Mouse (Mus musculus): ENCODE data around the gene Akirin1. TPM values are rescaled to one million over a fixed set of nuclear protein-coding genes. Genes with fewer than 3 reads are reported as not detected.
A peak's percentile ranks its signal among the peaks of the same experiment; 100 is the strongest.

Akirin1 gene
- polyA plus RNA-seq, 1 experiment, result 42.9 TPM

GRCm38 (mm10) chr4:123690311-123690710, 59.8 kb downstream of the Akirin1 start:
- H3K36me3 ChIP-seq (ENCODE audit: control insufficient read depth, insufficient read depth, low read length), result no peaks in the 10 kb centered on the region
- TF ChIP-seq CTCF (IDR thresholded peaks at IDR 0.05; ENCODE audit: control insufficient read depth, insufficient read depth, insufficient replicate concordance, low read depth, low read length), result no peak
- no peak for TF ChIP-seq POLR2A (IDR thresholded peaks at IDR 0.05; ENCODE audit: control insufficient read depth, low read depth, low read length)
- H3K27me3 ChIP-seq (ENCODE audit: control insufficient read depth, insufficient read depth, low read length), result no peaks in the 10 kb centered on the region

DNA sequence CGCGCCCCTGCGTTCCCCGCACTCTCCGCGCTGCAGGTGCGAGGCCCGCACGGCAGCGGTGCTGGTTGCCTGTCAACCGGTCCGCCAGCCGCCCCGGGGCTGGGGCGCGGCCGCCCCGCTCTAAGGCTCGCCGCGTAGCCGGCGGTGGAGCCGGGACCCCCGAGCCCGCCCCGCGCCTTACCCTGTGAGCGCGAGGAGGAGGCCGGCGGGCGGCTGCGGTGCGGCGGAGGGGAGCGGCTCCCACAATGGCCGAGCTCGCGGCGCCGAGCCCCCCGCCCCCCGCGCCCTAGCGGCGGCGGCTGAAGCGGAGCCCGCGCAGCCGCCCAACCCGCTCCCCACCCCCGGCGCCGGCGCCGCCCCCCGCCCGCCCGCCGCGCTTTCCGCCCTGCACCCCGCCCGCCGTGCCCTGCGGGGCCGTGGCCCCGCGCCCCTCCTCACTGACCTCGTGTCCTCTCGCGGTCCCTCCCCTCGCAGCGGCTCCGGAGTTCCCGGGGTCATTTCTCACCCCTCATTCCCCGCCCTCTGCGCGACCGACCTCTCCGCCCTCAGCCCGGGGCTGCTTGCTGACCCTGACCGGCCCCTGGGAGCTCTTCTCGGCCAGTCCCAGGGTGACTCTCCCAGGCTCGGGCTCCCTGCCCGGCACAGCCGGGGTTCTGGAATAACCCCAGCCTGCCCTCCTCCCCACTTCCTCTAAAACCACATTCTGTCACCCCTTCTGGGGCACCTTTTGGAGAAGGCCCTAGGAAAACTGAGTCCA, 62.9 kb downstream of the Akirin1 start:
- no peak overlapping the region; the same call in 1 of the 2 replicates for H3K27ac ChIP-seq (ENCODE audit: control insufficient read depth, insufficient read depth, low read depth, low read length)
- TF ChIP-seq POLR2A (IDR thresholded peaks at IDR 0.05; ENCODE audit: control insufficient read depth, low read depth, low read length) (no peak), CTCF (IDR thresholded peaks at IDR 0.05; ENCODE audit: control insufficient read depth, insufficient read depth, insufficient replicate concordance, low read depth, low read length) (no peak)

More at GRCm38 (mm10) chr4:123690311-123690710, 59.8 kb downstream of the Akirin1 start:
- H3K4me1 ChIP-seq (ENCODE audit: control insufficient read depth, insufficient read depth, low read length), result peaks cover 17% of the 10 kb centered on the region
- no peak overlapping the region for H3K4me3 ChIP-seq (ENCODE audit: control insufficient read depth, low read depth, low read length)
- H3K27ac ChIP-seq (ENCODE audit: control insufficient read depth, insufficient read depth, low read depth, low read length), result no peak overlapping the region

DNA sequence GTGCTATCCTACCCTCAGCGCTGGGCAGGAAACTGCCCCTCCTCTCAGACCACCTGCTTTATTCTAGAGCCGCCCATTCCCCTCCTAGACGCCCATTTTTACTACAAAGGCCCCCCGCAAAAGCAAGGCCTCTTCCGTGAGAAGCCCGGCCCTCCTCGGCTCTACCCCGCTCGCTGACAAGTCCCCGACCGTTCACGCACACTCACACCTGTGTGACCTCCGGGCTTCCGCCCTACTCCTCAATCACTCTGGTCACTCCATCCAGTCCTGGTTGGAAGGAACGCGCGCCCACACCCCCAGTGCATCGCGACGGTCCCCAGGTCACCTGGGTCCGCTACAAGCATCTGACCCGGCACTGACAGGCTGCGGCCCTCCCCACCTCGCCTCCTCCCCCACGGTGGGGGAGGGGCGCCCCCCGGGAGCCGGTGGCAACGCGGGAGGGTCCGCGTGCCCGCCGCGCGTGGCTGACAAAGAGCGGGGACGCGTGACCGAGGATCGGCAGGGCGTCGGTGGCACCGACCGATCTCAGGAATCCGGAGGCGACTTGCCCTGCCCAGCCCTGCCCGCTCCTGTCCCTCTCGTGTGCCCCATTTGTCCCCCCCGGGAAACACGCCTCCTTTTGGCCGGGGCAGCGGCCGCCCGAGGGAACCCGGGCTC, 63.6 kb downstream of the Akirin1 start:
- Histone ChIP-seq H3K27ac (ENCODE audit: control insufficient read depth, insufficient read depth, low read depth, low read length) (no peak overlapping the region), H3K4me1 (ENCODE audit: control insufficient read depth, insufficient read depth, low read length) (peaks cover 17% of the 10 kb centered on the region), H3K36me3 (ENCODE audit: control insufficient read depth, insufficient read depth, low read length) (no peaks in the 10 kb centered on the region), H3K4me3 (ENCODE audit: control insufficient read depth, low read depth, low read length) (peak overlapping the region; percentile 75), H3K27me3 (ENCODE audit: control insufficient read depth, insufficient read depth, low read length) (no peaks in the 10 kb centered on the region)
- no peak for TF ChIP-seq POLR2A (IDR thresholded peaks at IDR 0.05; ENCODE audit: control insufficient read depth, low read depth, low read length)
- no peak for TF ChIP-seq CTCF (IDR thresholded peaks at IDR 0.05; ENCODE audit: control insufficient read depth, insufficient read depth, insufficient replicate concordance, low read depth, low read length)

More for the DNA sequence above, 62.9 kb downstream of the Akirin1 start:
- no peaks in the 10 kb centered on the region for H3K27me3 ChIP-seq (ENCODE audit: control insufficient read depth, insufficient read depth, low read length)
- peaks cover 17% of the 10 kb centered on the region for H3K4me1 ChIP-seq (ENCODE audit: control insufficient read depth, insufficient read depth, low read length)
- H3K4me3 ChIP-seq (ENCODE audit: control insufficient read depth, low read depth, low read length), result peak overlapping the region; percentile 75
- H3K36me3 ChIP-seq (ENCODE audit: control insufficient read depth, insufficient read depth, low read length), result no peaks in the 10 kb centered on the region

- H3K27ac ChIP-seq (ENCODE audit: control insufficient read depth, insufficient read depth, low read depth, low read length), result no peak overlapping the region
- H3K27me3 ChIP-seq (ENCODE audit: control insufficient read depth, insufficient read depth, low read length), result no peaks in the 10 kb centered on the region
- no peaks in the 10 kb centered on the region for H3K36me3 ChIP-seq (ENCODE audit: control insufficient read depth, insufficient read depth, low read length)
- peak overlapping the region; percentile 75; the same call in 1 of the 2 replicates for H3K4me3 ChIP-seq (ENCODE audit: control insufficient read depth, low read depth, low read length)
- peaks cover 19% of the 10 kb centered on the region for H3K4me1 ChIP-seq (ENCODE audit: control insufficient read depth, insufficient read depth, low read length)
- TF ChIP-seq POLR2A (IDR thresholded peaks at IDR 0.05; ENCODE audit: control insufficient read depth, low read depth, low read length), result no peak
- no peak for TF ChIP-seq CTCF (IDR thresholded peaks at IDR 0.05; ENCODE audit: control insufficient read depth, insufficient read depth, insufficient replicate concordance, low read depth, low read length)
These were observed 64.5 kb downstream of the Akirin1 start for GRCm38 (mm10) chr4:123685506-123686242.

DNA sequence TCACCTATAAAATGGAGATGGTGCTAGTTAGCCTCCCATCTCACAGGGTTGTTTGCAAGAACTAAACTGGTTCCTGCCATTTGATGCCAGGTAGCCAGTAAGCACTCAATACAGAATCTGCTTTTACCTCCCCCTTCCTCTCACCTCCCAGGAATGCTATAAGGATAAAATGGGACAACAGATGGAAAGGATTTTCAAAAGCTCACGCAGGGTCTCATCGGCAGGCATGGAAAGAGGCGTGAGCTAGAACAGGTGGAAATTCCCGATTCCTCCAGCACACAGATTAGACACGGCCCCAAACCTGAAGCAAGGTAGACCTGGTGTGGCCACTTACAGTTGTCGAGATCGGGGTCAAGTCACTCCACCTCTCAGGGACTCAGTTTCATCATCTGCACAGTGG, 65.1 kb downstream of the Akirin1 start:
- Histone ChIP-seq H3K4me1 (ENCODE audit: control insufficient read depth, insufficient read depth, low read length) (peaks cover 18% of the 10 kb centered on the region), H3K27ac (ENCODE audit: control insufficient read depth, insufficient read depth, low read depth, low read length) (no peak overlapping the region), H3K36me3 (ENCODE audit: control insufficient read depth, insufficient read depth, low read length) (no peaks in the 10 kb centered on the region), H3K4me3 (ENCODE audit: control insufficient read depth, low read depth, low read length) (no peak overlapping the region), H3K27me3 (ENCODE audit: control insufficient read depth, insufficient read depth, low read length) (no peaks in the 10 kb centered on the region)
- TF ChIP-seq CTCF (IDR thresholded peaks at IDR 0.05; ENCODE audit: control insufficient read depth, insufficient read depth, insufficient replicate concordance, low read depth, low read length) (no peak), POLR2A (IDR thresholded peaks at IDR 0.05; ENCODE audit: control insufficient read depth, low read depth, low read length) (no peak)

Other genes starting within 250 kb of the Akirin1 start
- gene Macf1, start 66.0 kb downstream of the Akirin1 start, polyA plus RNA-seq (2012; rRNA removed), result 20.0 and 24.4 TPM in 2 replicates
- gene Ndufs5, start 32.1 kb downstream of the Akirin1 start, polyA plus RNA-seq (2012; rRNA removed), result 84.6 and 117 TPM in 2 replicates
- 2.8 and 3.4 TPM in 2 replicates for gene Rhbdl2, start 37.5 kb upstream of the Akirin1 start, polyA plus RNA-seq (2012; rRNA removed)
- 54.4 and 63.4 TPM in 2 replicates for gene 4933427I04Rik, start 109.3 kb upstream of the Akirin1 start, polyA plus RNA-seq (2012; rRNA removed)
- gene Mycbp, start 154.5 kb upstream of the Akirin1 start, polyA plus RNA-seq (2012; rRNA removed), result 49.1 and 53.2 TPM in 2 replicates
- gene Rragc, start 167.1 kb upstream of the Akirin1 start, polyA plus RNA-seq (2012; rRNA removed), result 24.9 and 27.7 TPM in 2 replicates
- 0.70 and 0.88 TPM in 2 replicates for gene 4930535I16Rik, start 167.7 kb upstream of the Akirin1 start, polyA plus RNA-seq (2012; rRNA removed)

Data from testis, adult 2 months (tissue).